Comparison of ENCODE assay signal across 15 mouse cellular contexts in the genomic region with DNA sequence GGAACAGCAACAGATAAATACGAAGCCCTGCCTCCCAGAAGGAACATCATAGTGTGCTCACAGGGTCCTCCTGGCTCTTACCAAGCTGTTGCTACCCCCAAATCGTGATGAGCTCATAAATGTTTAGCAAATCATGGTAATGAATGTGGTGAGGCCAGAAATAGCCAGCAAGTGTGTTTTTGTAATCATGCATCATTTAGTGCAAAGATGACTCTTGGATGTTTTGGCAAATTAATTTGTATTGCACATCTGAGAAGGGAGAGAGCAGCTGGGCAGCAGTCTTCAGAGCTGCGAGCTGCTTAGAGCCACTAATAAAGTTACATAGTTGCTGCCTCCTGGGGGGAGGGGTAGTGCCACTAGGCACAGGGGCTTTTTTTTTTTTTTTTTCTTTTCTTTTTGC.
DNase-seq lines count a peak whose midpoint lies in the region; ATAC-seq and TF ChIP-seq lines count a peak whose summit lies in the region.
"Had no signal": no experiment of that assay in that cellular context is flagged by ENCODE, and none has a peak within 500 bp of the region (broad histone marks: within the 10 kb centered on the region; RNA-seq: fewer than 3 reads in every experiment).

No protein-coding gene starts in this region.

- no peak for DNase-seq in midbrain, postnatal 0 days (ENCODE audit: low spot score)
- no peak for DNase-seq in forebrain, embryonic 10.5 days (ENCODE audit: extremely low spot score, low spot score)
- DNase-seq in hindbrain, embryonic 11.5 days (ENCODE audit: low spot score), result no peak
- peak; percentile 62 for DNase-seq in testis, postnatal 14 days (ENCODE audit: low spot score)
- no peak for DNase-seq in left cerebral cortex, postnatal 14 days (ENCODE audit: low spot score in 2 of 2)
- DNase-seq: adrenal gland, postnatal 25 days; cerebellum, adult 11 months; kidney, postnatal 10 days; thymus, postnatal 25 days had no signal

- H3K27ac ChIP-seq in midbrain, embryonic 12.5 days (replicated peaks), result no peak overlapping the region
- H3K27ac ChIP-seq in midbrain, postnatal 0 days (ENCODE audit: low read depth, low read length), result no peak overlapping the region
- H3K27ac ChIP-seq in forebrain, embryonic 10.5 days, result peak overlapping the region; percentile 64; the same call in 1 of the 2 replicates
- no peak overlapping the region for H3K27ac ChIP-seq in hindbrain, embryonic 11.5 days (ENCODE audit: low read depth, low read length)
- no peak overlapping the region for H3K27ac ChIP-seq in intestine, embryonic 15.5 days
- H3K27ac ChIP-seq: hindbrain, embryonic 15.5 days had no signal

- no peak overlapping the region for H3K4me3 ChIP-seq in midbrain, embryonic 12.5 days
- no peak overlapping the region for H3K4me3 ChIP-seq in midbrain, postnatal 0 days (ENCODE audit: low read depth, low read length)
- H3K4me3 ChIP-seq in forebrain, embryonic 10.5 days, result no peak overlapping the region
- no peak overlapping the region for H3K4me3 ChIP-seq in hindbrain, embryonic 11.5 days (ENCODE audit: low read depth, low read length)
- no peak overlapping the region for H3K4me3 ChIP-seq in intestine, embryonic 15.5 days (replicated peaks)
- H3K4me3 ChIP-seq: heart, embryonic 12.5 days; hindbrain, embryonic 15.5 days; myocyte had no signal

- intact Hi-C loops in left cerebral cortex, postnatal 14 days (cut with DNase I), result no loop called here

- peaks cover 29% of the 10 kb centered on the region for H3K4me1 ChIP-seq in midbrain, embryonic 12.5 days
- no peaks in the 10 kb centered on the region for H3K4me1 ChIP-seq in midbrain, postnatal 0 days (ENCODE audit: insufficient read depth, low read length)
- peaks cover 32% of the 10 kb centered on the region for H3K4me1 ChIP-seq in forebrain, embryonic 10.5 days
- H3K4me1 ChIP-seq in hindbrain, embryonic 11.5 days (replicated peaks; ENCODE audit: control insufficient read depth, insufficient read depth, low read length), result no peaks in the 10 kb centered on the region; the same call in 1 of the 2 replicates
- H3K4me1 ChIP-seq in intestine, embryonic 15.5 days (replicated peaks), result 0 out of 2 replicates have a peak, but pooled peaks cover 3% of the 10 kb centered on the region

- WGBS in midbrain, embryonic 12.5 days, result 29% methylated on average over 3 of the region's 3 CpGs
- WGBS in midbrain, postnatal 0 days, result 38% methylated on average over 3 of the region's 3 CpGs
- WGBS in forebrain, embryonic 10.5 days, result 49% methylated on average over 3 of the region's 3 CpGs
- WGBS in hindbrain, embryonic 11.5 days, result 40% methylated on average over 3 of the region's 3 CpGs
- 38% methylated on average over 3 of the region's 3 CpGs for WGBS in intestine, embryonic 15.5 days

- no peak for TF ChIP-seq CTCF in midbrain, postnatal 0 days (IDR thresholded peaks at IDR 0.05)

- H3K27me3 ChIP-seq in midbrain, embryonic 12.5 days, result no peaks in the 10 kb centered on the region
- H3K27me3 ChIP-seq in midbrain, postnatal 0 days (ENCODE audit: insufficient read depth, low read length), result no peaks in the 10 kb centered on the region
- no peaks in the 10 kb centered on the region for H3K27me3 ChIP-seq in forebrain, embryonic 10.5 days (ENCODE audit: poor library complexity, severe bottlenecking)
- H3K27me3 ChIP-seq in hindbrain, embryonic 11.5 days (ENCODE audit: control insufficient read depth, insufficient read depth, low read length), result no peaks in the 10 kb centered on the region
- no peaks in the 10 kb centered on the region for H3K27me3 ChIP-seq in intestine, embryonic 15.5 days (replicated peaks)
- H3K27me3 ChIP-seq: CH12.LX; heart, embryonic 12.5 days; hindbrain, embryonic 15.5 days had no signal

- no peak overlapping the region for H3K4me2 ChIP-seq in midbrain, embryonic 12.5 days (replicated peaks)
- H3K4me2 ChIP-seq in midbrain, postnatal 0 days (ENCODE audit: low read depth, low read length, poor library complexity, severe bottlenecking), result no peak overlapping the region
- H3K4me2 ChIP-seq in hindbrain, embryonic 11.5 days (replicated peaks; ENCODE audit: low read depth, low read length), result no peak overlapping the region
- no peak overlapping the region for H3K4me2 ChIP-seq in intestine, embryonic 15.5 days (replicated peaks)
- H3K4me2 ChIP-seq: heart, embryonic 12.5 days; hindbrain, embryonic 15.5 days had no signal

- H3K9ac ChIP-seq in midbrain, embryonic 12.5 days (replicated peaks), result no peak overlapping the region
- H3K9ac ChIP-seq in midbrain, postnatal 0 days (replicated peaks; ENCODE audit: low read length, poor library complexity, severe bottlenecking), result no peak overlapping the region
- no peak overlapping the region for H3K9ac ChIP-seq in hindbrain, embryonic 11.5 days (ENCODE audit: low read depth, low read length)
- H3K9ac ChIP-seq in intestine, embryonic 15.5 days, result no peak overlapping the region
- H3K9ac ChIP-seq: heart, embryonic 12.5 days; hindbrain, embryonic 15.5 days had no signal

- no peaks in the 10 kb centered on the region for H3K36me3 ChIP-seq in midbrain, embryonic 12.5 days
- no peaks in the 10 kb centered on the region for H3K36me3 ChIP-seq in midbrain, postnatal 0 days (ENCODE audit: insufficient read depth, low read length)
- no peaks in the 10 kb centered on the region for H3K36me3 ChIP-seq in forebrain, embryonic 10.5 days (replicated peaks)
- no peaks in the 10 kb centered on the region for H3K36me3 ChIP-seq in hindbrain, embryonic 11.5 days (ENCODE audit: control insufficient read depth, insufficient read depth, low read length)
- no peaks in the 10 kb centered on the region for H3K36me3 ChIP-seq in intestine, embryonic 15.5 days
- H3K36me3 ChIP-seq: heart, embryonic 12.5 days; hindbrain, embryonic 15.5 days had no signal

- ATAC-seq in midbrain, embryonic 12.5 days (ENCODE audit: low FRiP score, low read depth), result 0 out of 2 replicates have a peak, but pooled peaks have one; percentile 23
- ATAC-seq in midbrain, postnatal 0 days (ENCODE audit: low FRiP score), result no peak
- ATAC-seq in hindbrain, embryonic 11.5 days (ENCODE audit: low FRiP score), result peak; percentile 32; the same call in 1 of the 2 replicates
- ATAC-seq in intestine, embryonic 15.5 days, result no peak; the same call in 1 of the 2 replicates

- H3K9me3 ChIP-seq in midbrain, embryonic 12.5 days, result no peaks in the 10 kb centered on the region
- H3K9me3 ChIP-seq in midbrain, postnatal 0 days (ENCODE audit: low read length), result no peaks in the 10 kb centered on the region
- no peaks in the 10 kb centered on the region for H3K9me3 ChIP-seq in forebrain, embryonic 10.5 days
- H3K9me3 ChIP-seq in hindbrain, embryonic 11.5 days (ENCODE audit: control insufficient read depth, low read length), result no peaks in the 10 kb centered on the region
- no peaks in the 10 kb centered on the region for H3K9me3 ChIP-seq in intestine, embryonic 15.5 days
- H3K9me3 ChIP-seq: heart, embryonic 12.5 days; hindbrain, embryonic 15.5 days had no signal

Comparison
In these comparisons a context has a peak if more than half of its experiments do, and no peak if none do; other contexts are left out.
1. ATAC-seq: peak in midbrain, embryonic 12.5 days (single experiment) and hindbrain, embryonic 11.5 days (single experiment); none in midbrain, postnatal 0 days (single experiment) and intestine, embryonic 15.5 days (single experiment).